Mouse (Mus musculus): ENCODE measurements at regions not wholly inside any gene's neighbourhood (a gene's known extent, or its start where the extent isn't known, plus 50 kb on each side); places are given as distances from the start of the nearest gene placed in this dataset.

DNA sequence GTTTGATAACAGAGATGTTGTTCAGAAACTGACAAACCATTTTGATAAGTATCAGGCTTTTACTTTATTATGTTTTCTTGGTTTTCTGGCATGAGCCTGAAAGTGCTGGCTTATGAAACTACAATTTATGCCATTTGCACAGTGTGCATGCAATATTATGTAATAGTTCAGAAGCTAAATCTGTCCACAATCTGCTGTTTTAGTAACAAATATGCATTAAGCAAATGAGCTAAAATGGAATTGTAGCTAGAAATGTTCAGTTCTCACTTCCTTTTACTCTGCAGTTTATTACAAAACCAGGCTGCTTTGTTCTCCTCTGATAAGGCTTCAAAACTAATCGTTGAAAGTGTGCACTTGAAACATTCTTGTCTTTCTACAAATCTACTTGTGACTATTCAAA is 332.4 kb upstream of the Adarb2 start:
- Histone ChIP-seq H3K27me3 (ENCODE audit: control insufficient read depth, insufficient read depth, low read length) (no peaks in the 10 kb centered on the region), H3K27ac (no peak overlapping the region), H3K4me1 (replicated peaks; ENCODE audit: control insufficient read depth, insufficient read depth, low read length) (no peaks in the 10 kb centered on the region), H3K9ac (no peak overlapping the region), H3K36me3 (replicated peaks; ENCODE audit: control insufficient read depth, insufficient read depth) (no peaks in the 10 kb centered on the region), H3K9me3 (ENCODE audit: control insufficient read depth, low read length) (no peaks in the 10 kb centered on the region), H3K4me3 (replicated peaks; ENCODE audit: low read length) (no peak overlapping the region), H3K4me2 (replicated peaks) (no peak overlapping the region)
- WGBS = 92% methylated on average over 1 of the region's 1 CpGs
- DNase-seq (ENCODE audit: low spot score) (peak; percentile 16), ATAC-seq (ENCODE audit: low FRiP score) (no peak)

- Histone ChIP-seq H3K4me3 (replicated peaks; ENCODE audit: low read length) (no peak overlapping the region), H3K9me3 (ENCODE audit: control insufficient read depth, low read length) (no peaks in the 10 kb centered on the region), H3K27ac (no peak overlapping the region), H3K4me1 (replicated peaks; ENCODE audit: control insufficient read depth, insufficient read depth, low read length) (no peaks in the 10 kb centered on the region), H3K4me2 (replicated peaks) (no peak overlapping the region), H3K36me3 (replicated peaks; ENCODE audit: control insufficient read depth, insufficient read depth) (no peaks in the 10 kb centered on the region), H3K27me3 (ENCODE audit: control insufficient read depth, insufficient read depth, low read length) (no peaks in the 10 kb centered on the region), H3K9ac (no peak overlapping the region)
- no peak for ATAC-seq (ENCODE audit: low FRiP score)
- no peak for DNase-seq (ENCODE audit: low spot score)
Observed at GRCm38 (mm10) chr13:7915327-7915726, 287.3 kb upstream of the Adarb2 start.
